Mouse (Mus musculus): ENCODE data around the gene Actbl2. TPM values are rescaled to one million over a fixed set of nuclear protein-coding genes. Genes with fewer than 3 reads are reported as not detected.

The Actbl2 gene
- polyA plus RNA-seq, 1 experiment from 2014 or later = not detected

DNA sequence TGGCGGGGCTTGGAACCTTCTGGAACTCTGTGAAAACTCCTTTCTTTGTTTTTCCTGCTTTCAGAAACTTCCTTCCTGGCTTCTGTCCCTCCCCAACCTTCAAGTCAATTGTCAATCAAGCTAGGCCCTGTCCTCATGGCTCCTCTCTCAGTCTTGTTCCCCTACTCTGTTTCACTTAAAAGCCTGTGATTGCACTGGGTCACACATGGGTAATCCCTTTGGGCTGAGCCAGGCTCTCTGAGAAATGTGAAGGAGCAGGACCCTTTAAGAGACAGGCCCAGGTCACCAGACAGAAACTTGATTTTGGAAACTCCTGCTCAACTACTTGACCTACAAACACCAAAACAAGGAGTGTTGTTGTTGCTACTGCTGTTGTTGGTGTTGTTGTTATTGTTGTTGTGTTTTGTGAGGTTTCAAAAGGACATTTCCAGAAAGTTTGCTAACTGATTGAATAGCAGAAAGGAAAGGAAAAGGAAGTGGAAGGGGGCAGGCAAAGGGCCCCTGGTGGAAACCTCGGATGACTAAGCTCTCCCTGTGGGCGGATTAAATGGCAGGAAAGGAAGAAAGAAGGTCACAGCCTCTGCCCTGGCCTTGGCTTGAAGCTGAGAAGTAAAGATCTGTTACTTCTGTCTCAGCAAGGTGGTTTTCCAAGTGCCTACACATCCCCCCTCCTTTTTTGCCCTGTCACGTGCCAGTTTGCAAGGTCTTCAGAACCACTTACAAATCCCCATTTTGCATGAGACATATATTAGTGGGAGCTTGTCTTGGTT, 10.6 kb downstream of the Actbl2 start:
- Histone ChIP-seq H3K27me3 (replicated peaks; ENCODE audit: control insufficient read depth, insufficient read depth, low read length) (no peaks in the 10 kb centered on the region), H3K4me1 (replicated peaks; ENCODE audit: control insufficient read depth, insufficient read depth, low read length) (no peaks in the 10 kb centered on the region), H3K9ac (ENCODE audit: low read depth, low read length) (no peak overlapping the region), H3K4me2 (replicated peaks; ENCODE audit: low read depth) (no peak overlapping the region), H3K36me3 (ENCODE audit: control insufficient read depth, insufficient read depth) (no peaks in the 10 kb centered on the region), H3K9me3 (ENCODE audit: control insufficient read depth) (no peaks in the 10 kb centered on the region), H3K4me3 (ENCODE audit: low read depth, low read length) (no peak overlapping the region), H3K27ac (ENCODE audit: low read depth, low read length) (no peak overlapping the region)
- ATAC-seq = no peak
- TF ChIP-seq CTCF (IDR thresholded peaks at IDR 0.05; ENCODE audit: low read depth) = no peak
- WGBS = 82% methylated on average over 4 of the region's 4 CpGs

DNA sequence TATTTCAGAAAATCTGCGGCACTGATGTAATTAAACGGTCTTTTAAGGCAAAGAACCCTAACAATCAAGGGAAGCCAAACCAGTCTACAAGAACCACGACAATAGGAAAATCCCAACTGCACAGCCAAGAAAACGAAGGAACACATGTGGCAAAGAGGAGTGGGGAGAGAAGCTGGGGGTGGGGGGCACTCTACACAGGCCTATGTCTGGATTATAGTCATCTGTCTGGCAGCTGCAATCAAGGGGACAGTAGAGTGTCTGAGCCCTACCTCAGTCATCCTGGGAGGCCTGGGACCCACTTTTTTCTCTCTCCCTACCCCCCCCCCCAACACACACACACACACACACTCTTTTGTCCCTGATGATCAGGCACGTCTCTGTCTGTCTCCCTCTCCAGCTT, 12.0 kb downstream of the Actbl2 start:
- H3K27ac ChIP-seq (ENCODE audit: low read depth, low read length) = no peak overlapping the region
- TF ChIP-seq CTCF (IDR thresholded peaks at IDR 0.05; ENCODE audit: low read depth) = no peak

GRCm38 (mm10) chr13:111268992-111269391, 14.2 kb downstream of the Actbl2 start:
- Histone ChIP-seq H3K9me3 (ENCODE audit: control insufficient read depth) (no peaks in the 10 kb centered on the region), H3K27ac (ENCODE audit: low read depth, low read length) (no peak overlapping the region), H3K4me2 (replicated peaks; ENCODE audit: low read depth) (no peak overlapping the region), H3K4me3 (ENCODE audit: low read depth, low read length) (no peak overlapping the region), H3K27me3 (replicated peaks; ENCODE audit: control insufficient read depth, insufficient read depth, low read length) (no peaks in the 10 kb centered on the region), H3K4me1 (replicated peaks; ENCODE audit: control insufficient read depth, insufficient read depth, low read length) (no peaks in the 10 kb centered on the region), H3K9ac (ENCODE audit: low read depth, low read length) (no peak overlapping the region), H3K36me3 (ENCODE audit: control insufficient read depth, insufficient read depth) (no peaks in the 10 kb centered on the region)
- 82% methylated on average over 5 of the region's 5 CpGs for WGBS
- TF ChIP-seq CTCF (IDR thresholded peaks at IDR 0.05; ENCODE audit: low read depth) = no peak
- ATAC-seq = no peak

More for the DNA sequence above, 12.0 kb downstream of the Actbl2 start:
- no peaks in the 10 kb centered on the region for H3K9me3 ChIP-seq (ENCODE audit: control insufficient read depth)
- H3K36me3 ChIP-seq (ENCODE audit: control insufficient read depth, insufficient read depth) = no peaks in the 10 kb centered on the region
- H3K4me1 ChIP-seq (replicated peaks; ENCODE audit: control insufficient read depth, insufficient read depth, low read length) = no peaks in the 10 kb centered on the region
- WGBS = 71% methylated on average over 5 of the region's 5 CpGs
- no peak overlapping the region for H3K4me2 ChIP-seq (replicated peaks; ENCODE audit: low read depth)
- no peaks in the 10 kb centered on the region for H3K27me3 ChIP-seq (replicated peaks; ENCODE audit: control insufficient read depth, insufficient read depth, low read length)
- no peak overlapping the region for H3K4me3 ChIP-seq (ENCODE audit: low read depth, low read length)
- ATAC-seq = no peak
- H3K9ac ChIP-seq (ENCODE audit: low read depth, low read length) = no peak overlapping the region

GRCm38 (mm10) chr13:111269789-111270335, 15.0 kb downstream of the Actbl2 start:
- Histone ChIP-seq H3K9me3 (ENCODE audit: control insufficient read depth) (no peaks in the 10 kb centered on the region), H3K27me3 (replicated peaks; ENCODE audit: control insufficient read depth, insufficient read depth, low read length) (no peaks in the 10 kb centered on the region)

GRCm38 (mm10) chr13:111271868-111272267, 17.1 kb downstream of the Actbl2 start:
- no peak for TF ChIP-seq CTCF (IDR thresholded peaks at IDR 0.05; ENCODE audit: low read depth)
- Histone ChIP-seq H3K4me2 (replicated peaks; ENCODE audit: low read depth) (no peak overlapping the region), H3K9ac (ENCODE audit: low read depth, low read length) (no peak overlapping the region), H3K27me3 (replicated peaks; ENCODE audit: control insufficient read depth, insufficient read depth, low read length) (no peaks in the 10 kb centered on the region), H3K27ac (ENCODE audit: low read depth, low read length) (no peak overlapping the region), H3K4me1 (replicated peaks; ENCODE audit: control insufficient read depth, insufficient read depth, low read length) (no peaks in the 10 kb centered on the region), H3K9me3 (ENCODE audit: control insufficient read depth) (no peaks in the 10 kb centered on the region), H3K36me3 (ENCODE audit: control insufficient read depth, insufficient read depth) (no peaks in the 10 kb centered on the region), H3K4me3 (ENCODE audit: low read depth, low read length) (no peak overlapping the region)
- ATAC-seq = no peak
- 78% methylated on average over 8 of the region's 8 CpGs for WGBS

More at GRCm38 (mm10) chr13:111269789-111270335, 15.0 kb downstream of the Actbl2 start:
- Histone ChIP-seq H3K36me3 (ENCODE audit: control insufficient read depth, insufficient read depth) (no peaks in the 10 kb centered on the region), H3K4me1 (replicated peaks; ENCODE audit: control insufficient read depth, insufficient read depth, low read length) (no peaks in the 10 kb centered on the region), H3K4me3 (ENCODE audit: low read depth, low read length) (no peak overlapping the region), H3K4me2 (replicated peaks; ENCODE audit: low read depth) (no peak overlapping the region), H3K9ac (ENCODE audit: low read depth, low read length) (no peak overlapping the region), H3K27ac (ENCODE audit: low read depth, low read length) (0 out of 2 replicates have a peak overlapping the region, but pooled peaks have one; percentile 28)
- ATAC-seq = no peak
- no peak for TF ChIP-seq CTCF (IDR thresholded peaks at IDR 0.05; ENCODE audit: low read depth)
- 50% methylated on average over 13 of the region's 13 CpGs for WGBS

DNA sequence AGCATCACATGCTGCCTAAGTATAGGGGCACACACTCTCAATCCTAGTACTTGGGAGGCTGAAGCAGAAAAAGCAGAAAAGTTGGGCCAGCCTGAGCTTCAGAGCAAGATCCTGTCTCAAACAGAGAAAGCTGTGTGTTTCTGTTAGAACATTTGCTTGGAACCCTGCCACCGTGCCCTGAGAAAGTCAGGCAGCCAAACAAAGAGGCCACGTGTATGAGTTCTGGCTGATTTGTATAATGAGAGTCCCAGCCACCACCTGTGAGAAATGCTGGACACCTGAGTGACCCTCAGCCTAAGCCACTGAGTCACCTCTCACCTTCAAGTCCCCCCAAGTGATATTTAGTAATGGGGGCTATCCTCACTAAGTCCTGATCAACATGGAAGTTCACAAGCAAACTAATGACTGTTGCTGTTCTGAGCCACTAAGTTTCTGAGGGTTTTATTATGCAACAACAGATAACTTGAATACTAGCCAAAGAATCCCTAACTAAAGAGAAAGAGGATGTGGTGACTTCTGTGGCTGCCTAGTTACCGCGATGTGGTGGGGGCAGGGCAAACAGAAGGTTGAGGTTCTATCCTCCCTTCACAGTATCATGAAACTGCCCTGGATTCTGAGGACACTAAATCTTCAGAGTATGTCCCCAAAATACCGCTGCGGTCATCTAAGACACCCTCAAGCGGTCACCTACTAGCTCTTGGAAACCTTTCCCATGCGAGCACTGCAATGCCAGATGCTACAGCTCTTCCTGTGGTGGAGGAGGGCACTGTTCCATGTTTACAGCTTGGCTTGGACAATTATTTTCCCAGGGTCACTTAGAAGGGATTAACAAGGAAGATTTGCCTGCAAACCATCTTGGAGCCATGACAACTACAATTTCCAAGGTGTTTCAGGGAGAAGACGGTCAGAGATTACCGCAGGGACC, 31.9 kb downstream of the Actbl2 start:
- H3K27me3 ChIP-seq (replicated peaks; ENCODE audit: control insufficient read depth, insufficient read depth, low read length) = no peaks in the 10 kb centered on the region
- no peak overlapping the region for H3K4me2 ChIP-seq (replicated peaks; ENCODE audit: low read depth)
- WGBS = 71% methylated on average over 10 of the region's 10 CpGs
- H3K9me3 ChIP-seq (ENCODE audit: control insufficient read depth) = no peaks in the 10 kb centered on the region
- H3K36me3 ChIP-seq (ENCODE audit: control insufficient read depth, insufficient read depth) = no peaks in the 10 kb centered on the region
- no peak for ATAC-seq
- H3K9ac ChIP-seq (ENCODE audit: low read depth, low read length) = no peak overlapping the region
- TF ChIP-seq CTCF (IDR thresholded peaks at IDR 0.05; ENCODE audit: low read depth) = no peak
- no peak overlapping the region for H3K4me3 ChIP-seq (ENCODE audit: low read depth, low read length)
- H3K27ac ChIP-seq (ENCODE audit: low read depth, low read length) = peak overlapping the region; percentile 15; the same call in 1 of the 2 replicates
- H3K4me1 ChIP-seq (replicated peaks; ENCODE audit: control insufficient read depth, insufficient read depth, low read length) = no peaks in the 10 kb centered on the region

Data from intestine, postnatal 0 days (tissue).